Mouse (Mus musculus): ENCODE data around the gene Acot6. TPM values are rescaled to one million over a fixed set of nuclear protein-coding genes. Genes with fewer than 3 reads are reported as not detected.

Gene Acot6
- polyA plus RNA-seq, 1 experiment = 1.5 TPM

- H3K27ac ChIP-seq (ENCODE audit: control insufficient read depth, insufficient read depth, low read length) = no peak overlapping the region
- H3K27me3 ChIP-seq (ENCODE audit: control insufficient read depth, insufficient read depth, low read length) = no peaks in the 10 kb centered on the region
- no peak for DNase-seq
- H3K4me3 ChIP-seq (ENCODE audit: control insufficient read depth, insufficient read depth, low read length) = no peak overlapping the region
- 43% methylated on average over 6 of the region's 6 CpGs for WGBS
- no peaks in the 10 kb centered on the region for H3K36me3 ChIP-seq (ENCODE audit: control insufficient read depth, insufficient read depth, low read length)
- H3K4me1 ChIP-seq (replicated peaks; ENCODE audit: control insufficient read depth, insufficient read depth, low read length) = peaks cover 6% of the 10 kb centered on the region
- TF ChIP-seq POLR2A (IDR thresholded peaks at IDR 0.05; ENCODE audit: control insufficient read depth, extremely low read depth, insufficient read depth, low read length, poor library complexity) (no peak), CTCF (IDR thresholded peaks at IDR 0.05; ENCODE audit: borderline replicate concordance, control insufficient read depth, extremely low read depth, insufficient read depth, low read length, poor library complexity) (no peak)
These were observed 13.2 kb downstream of the Acot6 start for GRCm38 (mm10) chr12:84113676-84114075.

GRCm38 (mm10) chr12:84114153-84114994 is 13.9 kb downstream of the Acot6 start, which contains the start of gene Dnal1:
TSS of gene Dnal1 (plus strand) at chr12:84114366.
- H3K36me3 ChIP-seq (ENCODE audit: control insufficient read depth, insufficient read depth, low read length) = no peaks in the 10 kb centered on the region
- peak within 1 kb of the TSS; percentile 45 for H3K4me3 ChIP-seq (ENCODE audit: control insufficient read depth, insufficient read depth, low read length)
- peak; percentile 81 for DNase-seq
- no peak within 1 kb of the TSS for H3K27ac ChIP-seq (ENCODE audit: control insufficient read depth, insufficient read depth, low read length)
- H3K27me3 ChIP-seq (ENCODE audit: control insufficient read depth, insufficient read depth, low read length) = no peaks in the 10 kb centered on the region
- peaks cover 6% of the 10 kb centered on the region for H3K4me1 ChIP-seq (replicated peaks; ENCODE audit: control insufficient read depth, insufficient read depth, low read length)
- no peak for TF ChIP-seq CTCF (IDR thresholded peaks at IDR 0.05; ENCODE audit: borderline replicate concordance, control insufficient read depth, extremely low read depth, insufficient read depth, low read length, poor library complexity)
- no peak for TF ChIP-seq POLR2A (IDR thresholded peaks at IDR 0.05; ENCODE audit: control insufficient read depth, extremely low read depth, insufficient read depth, low read length, poor library complexity)
- 5% methylated on average over 30 of the region's 35 CpGs for WGBS

GRCm38 (mm10) chr12:84119584-84119983 is 19.1 kb downstream of the Acot6 start:
- no peak overlapping the region for H3K4me3 ChIP-seq (ENCODE audit: control insufficient read depth, insufficient read depth, low read length)
- DNase-seq = no peak
- peaks cover 3% of the 10 kb centered on the region for H3K4me1 ChIP-seq (replicated peaks; ENCODE audit: control insufficient read depth, insufficient read depth, low read length)
- 97% methylated on average over 5 of the region's 5 CpGs for whole genome bisulfite sequencing
- H3K27ac ChIP-seq (ENCODE audit: control insufficient read depth, insufficient read depth, low read length) = no peak overlapping the region
- H3K36me3 ChIP-seq (ENCODE audit: control insufficient read depth, insufficient read depth, low read length) = no peaks in the 10 kb centered on the region
- no peaks in the 10 kb centered on the region for H3K27me3 ChIP-seq (ENCODE audit: control insufficient read depth, insufficient read depth, low read length)
- TF ChIP-seq POLR2A (IDR thresholded peaks at IDR 0.05; ENCODE audit: control insufficient read depth, extremely low read depth, insufficient read depth, low read length, poor library complexity) (no peak), CTCF (IDR thresholded peaks at IDR 0.05; ENCODE audit: borderline replicate concordance, control insufficient read depth, extremely low read depth, insufficient read depth, low read length, poor library complexity) (no peak)

GRCm38 (mm10) chr12:84125892-84126291 is 25.4 kb downstream of the Acot6 start:
- TF ChIP-seq POLR2A (IDR thresholded peaks at IDR 0.05; ENCODE audit: control insufficient read depth, extremely low read depth, insufficient read depth, low read length, poor library complexity) (no peak), CTCF (IDR thresholded peaks at IDR 0.05; ENCODE audit: borderline replicate concordance, control insufficient read depth, extremely low read depth, insufficient read depth, low read length, poor library complexity) (no peak)
- H3K4me3 ChIP-seq (ENCODE audit: control insufficient read depth, insufficient read depth, low read length) = no peak overlapping the region
- no peaks in the 10 kb centered on the region for H3K36me3 ChIP-seq (ENCODE audit: control insufficient read depth, insufficient read depth, low read length)
- no peaks in the 10 kb centered on the region for H3K27me3 ChIP-seq (ENCODE audit: control insufficient read depth, insufficient read depth, low read length)
- WGBS = 97% methylated on average over 12 of the region's 12 CpGs
- H3K4me1 ChIP-seq (replicated peaks; ENCODE audit: control insufficient read depth, insufficient read depth, low read length) = no peaks in the 10 kb centered on the region
- DNase-seq = no peak
- H3K27ac ChIP-seq (ENCODE audit: control insufficient read depth, insufficient read depth, low read length) = no peak overlapping the region

GRCm38 (mm10) chr12:84126899-84127298 is 26.4 kb downstream of the Acot6 start:
- H3K27me3 ChIP-seq (ENCODE audit: control insufficient read depth, insufficient read depth, low read length) = no peaks in the 10 kb centered on the region
- no peaks in the 10 kb centered on the region for H3K4me1 ChIP-seq (replicated peaks; ENCODE audit: control insufficient read depth, insufficient read depth, low read length)
- DNase-seq = no peak
- no peak overlapping the region for H3K4me3 ChIP-seq (ENCODE audit: control insufficient read depth, insufficient read depth, low read length)
- H3K27ac ChIP-seq (ENCODE audit: control insufficient read depth, insufficient read depth, low read length) = no peak overlapping the region
- TF ChIP-seq CTCF (IDR thresholded peaks at IDR 0.05; ENCODE audit: borderline replicate concordance, control insufficient read depth, extremely low read depth, insufficient read depth, low read length, poor library complexity) = no peak
- TF ChIP-seq POLR2A (IDR thresholded peaks at IDR 0.05; ENCODE audit: control insufficient read depth, extremely low read depth, insufficient read depth, low read length, poor library complexity) = no peak
- H3K36me3 ChIP-seq (ENCODE audit: control insufficient read depth, insufficient read depth, low read length) = no peaks in the 10 kb centered on the region
- 93% methylated on average over 2 of the region's 2 CpGs for whole genome bisulfite sequencing

GRCm38 (mm10) chr12:84128576-84128975 is 28.1 kb downstream of the Acot6 start:
- Histone ChIP-seq H3K4me3 (ENCODE audit: control insufficient read depth, insufficient read depth, low read length) (no peak overlapping the region), H3K36me3 (ENCODE audit: control insufficient read depth, insufficient read depth, low read length) (no peaks in the 10 kb centered on the region), H3K27me3 (ENCODE audit: control insufficient read depth, insufficient read depth, low read length) (no peaks in the 10 kb centered on the region), H3K27ac (ENCODE audit: control insufficient read depth, insufficient read depth, low read length) (no peak overlapping the region), H3K4me1 (replicated peaks; ENCODE audit: control insufficient read depth, insufficient read depth, low read length) (no peaks in the 10 kb centered on the region)
- TF ChIP-seq CTCF (IDR thresholded peaks at IDR 0.05; ENCODE audit: borderline replicate concordance, control insufficient read depth, extremely low read depth, insufficient read depth, low read length, poor library complexity) = no peak
- TF ChIP-seq POLR2A (IDR thresholded peaks at IDR 0.05; ENCODE audit: control insufficient read depth, extremely low read depth, insufficient read depth, low read length, poor library complexity) = no peak
- no peak for DNase-seq
- WGBS = 97% methylated on average over 6 of the region's 6 CpGs
